Mouse (Mus musculus) embryonic fibroblast, embryonic 13.5 days (primary cell): ENCODE results near the gene Fam178b. TPM values are rescaled to one million over a fixed set of nuclear protein-coding genes. Genes with fewer than 3 reads are reported as not detected.

Experiments
- H3K27ac ChIP-seq: 2 replicates; pipeline ENCODE4 v1.5.1; 2012; ENCODE audit warnings: low read length, control low read depth, inconsistent platforms; ENCODE audit not compliant: insufficient read depth
- H3K4me1 ChIP-seq: 2 replicates; pipeline ENCODE4 v1.6.1; 2011; ENCODE audit warnings: low read length; ENCODE audit not compliant: control insufficient read depth, insufficient read depth
- H3K4me3 ChIP-seq: 2 replicates; pipeline ENCODE4 v1.5.1; 2011; ENCODE audit warnings: mild to moderate bottlenecking, control low read depth, low read length; ENCODE audit not compliant: insufficient read depth
- CTCF ChIP-seq: IDR thresholded peaks from 2 replicates; pipeline ENCODE4 v1.5.1; 2011; ENCODE audit warnings: mild to moderate bottlenecking, control low read depth, low read length, moderate library complexity, borderline replicate concordance; ENCODE audit not compliant: insufficient read depth
- POLR2A ChIP-seq: IDR thresholded peaks from 2 replicates; pipeline ENCODE4 v1.6.1; 2011; ENCODE audit warnings: low read depth, mild to moderate bottlenecking, control low read depth, low read length, moderate library complexity
- polyA plus RNA-seq: library from polyadenylated mRNA; stranded (reverse); fragments of >200 nt; gene quantifications from 2 replicates; pipeline ENCODE4 v1.2.4, GENCODE M21; 2011; ENCODE audit warnings: low read depth; ENCODE audit not compliant: missing spikeins, insufficient read length

The Fam178b gene
- polyA plus RNA-seq, 1 experiment = not detected

DNA sequence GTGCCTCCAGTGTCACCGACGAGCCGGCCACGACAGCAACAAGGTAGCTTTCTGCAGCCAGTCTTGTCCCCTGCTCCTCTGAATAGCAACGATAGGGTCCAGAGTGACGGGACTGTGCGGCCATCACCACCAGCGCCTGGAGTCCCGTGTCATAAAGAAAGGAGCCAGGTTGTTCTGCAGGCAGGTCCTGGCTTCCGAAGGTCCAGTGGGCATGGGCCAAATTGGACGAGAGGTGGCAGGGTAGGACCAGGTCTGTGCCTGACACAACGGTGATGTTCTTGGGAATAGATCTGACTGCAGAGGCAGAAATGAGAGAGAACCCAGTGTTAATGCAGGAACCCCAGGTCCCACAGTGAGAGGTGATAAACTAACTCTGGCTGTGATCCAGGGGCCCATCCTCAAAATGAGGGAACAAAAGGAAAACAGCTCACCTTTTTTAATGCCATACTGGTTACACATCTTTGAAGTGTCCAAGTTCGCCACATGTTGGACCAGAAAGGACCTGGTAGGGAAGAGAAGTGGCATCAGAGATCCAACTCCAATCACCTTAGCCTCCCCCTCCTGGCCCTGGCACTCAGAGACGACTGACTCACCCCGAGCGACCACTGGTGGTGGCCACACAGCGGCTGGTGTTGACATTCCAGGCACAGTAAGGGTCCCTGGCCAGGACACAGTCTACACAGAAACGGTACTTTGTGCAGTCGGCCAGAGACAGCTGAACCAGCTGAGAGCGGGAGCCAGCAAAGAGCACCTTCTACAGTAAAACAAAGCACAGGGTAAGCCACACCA lies 132.7 kb downstream of the Fam178b start:
- no peak overlapping the region for H3K4me3 ChIP-seq
- H3K4me1 ChIP-seq = peaks cover 13% of the 10 kb centered on the region
- no peak overlapping the region for H3K27ac ChIP-seq
- TF ChIP-seq POLR2A (no peak), CTCF (0 out of 2 replicates have a peak, but pooled peaks have one; percentile 1)

DNA sequence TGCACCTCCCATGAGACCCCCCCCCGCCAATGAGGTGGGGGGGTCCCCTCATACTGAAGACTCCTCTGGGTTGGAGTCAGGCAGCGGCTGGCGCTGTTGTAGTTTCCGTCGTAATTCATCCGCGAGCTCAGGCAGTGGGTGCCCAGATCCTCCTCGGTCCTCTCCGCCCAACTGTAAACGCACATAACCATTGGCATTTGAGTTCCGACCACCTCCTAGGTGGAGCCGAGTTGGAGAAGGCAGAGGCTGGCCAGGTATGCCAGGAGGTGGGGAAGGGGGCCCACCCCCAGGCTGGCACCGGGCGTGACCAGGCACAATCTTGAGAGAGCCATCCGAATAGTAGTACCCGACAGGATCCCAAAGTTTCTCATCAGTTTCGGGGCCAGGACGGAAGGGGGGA lies 133.5 kb downstream of the Fam178b start:
- H3K4me1 ChIP-seq = peaks cover 9% of the 10 kb centered on the region; the same call in 1 of the 2 replicates
- no peak overlapping the region for H3K4me3 ChIP-seq
- TF ChIP-seq POLR2A = no peak
- TF ChIP-seq CTCF = no peak
- no peak overlapping the region for H3K27ac ChIP-seq

DNA sequence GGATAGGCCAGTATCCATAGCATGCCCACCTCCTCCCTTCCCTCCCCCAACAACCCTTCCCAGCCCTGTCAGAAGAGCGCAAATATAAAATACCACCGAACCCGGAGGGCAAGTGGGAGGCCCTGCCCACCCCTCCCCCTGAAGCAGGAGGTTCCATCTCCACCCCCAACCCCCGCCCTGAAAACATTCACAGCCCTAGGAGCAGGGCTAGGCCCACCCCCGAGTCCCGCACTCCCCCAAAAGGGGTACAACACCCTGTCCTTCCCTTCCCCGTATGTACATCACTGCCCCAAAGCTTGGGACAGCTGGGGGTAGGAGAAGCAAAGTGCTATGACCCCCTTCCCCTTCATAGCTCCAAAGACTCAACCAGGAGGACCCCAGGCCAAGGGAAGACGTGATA lies 134.2 kb downstream of the Fam178b start:
- Histone ChIP-seq H3K4me3 (no peak overlapping the region), H3K27ac (no peak overlapping the region), H3K4me1 (peaks cover 9% of the 10 kb centered on the region; the same call in 1 of the 2 replicates)
- no peak for TF ChIP-seq CTCF
- TF ChIP-seq POLR2A = no peak

DNA sequence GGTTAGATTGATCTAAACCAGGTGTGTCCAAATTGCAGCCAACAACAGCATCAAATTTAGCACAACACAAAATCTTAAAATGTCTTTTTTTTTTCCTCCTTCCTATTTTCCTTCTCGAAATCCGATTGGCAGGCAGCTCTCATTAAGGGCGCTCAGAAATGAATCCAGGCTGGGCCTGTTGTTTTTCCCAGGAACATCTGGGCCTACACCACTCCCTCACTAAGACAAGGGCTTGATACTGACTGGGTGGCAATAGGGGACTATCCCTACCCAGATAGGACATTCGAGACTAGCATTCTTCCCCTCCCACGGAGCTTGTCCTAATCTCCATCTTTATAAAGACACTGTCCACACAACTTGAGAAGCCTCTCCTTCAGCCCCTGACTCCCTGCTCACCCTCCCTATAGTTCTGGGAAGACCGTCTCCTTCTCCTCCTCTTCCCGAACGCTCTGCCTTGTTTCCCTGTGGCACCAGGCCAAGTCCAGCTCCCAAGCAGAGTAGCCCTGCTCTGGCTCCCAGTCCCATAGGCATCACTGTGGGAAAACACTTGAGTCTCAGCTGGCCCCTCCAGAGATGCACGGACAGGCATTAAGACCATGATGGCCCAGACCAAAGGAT lies 134.9 kb downstream of the Fam178b start:
- Histone ChIP-seq H3K4me1 (peaks cover 9% of the 10 kb centered on the region; the same call in 1 of the 2 replicates), H3K4me3 (no peak overlapping the region), H3K27ac (peak overlapping the region; percentile 36; the same call in 1 of the 2 replicates)
- no peak for TF ChIP-seq CTCF
- no peak for TF ChIP-seq POLR2A

DNA sequence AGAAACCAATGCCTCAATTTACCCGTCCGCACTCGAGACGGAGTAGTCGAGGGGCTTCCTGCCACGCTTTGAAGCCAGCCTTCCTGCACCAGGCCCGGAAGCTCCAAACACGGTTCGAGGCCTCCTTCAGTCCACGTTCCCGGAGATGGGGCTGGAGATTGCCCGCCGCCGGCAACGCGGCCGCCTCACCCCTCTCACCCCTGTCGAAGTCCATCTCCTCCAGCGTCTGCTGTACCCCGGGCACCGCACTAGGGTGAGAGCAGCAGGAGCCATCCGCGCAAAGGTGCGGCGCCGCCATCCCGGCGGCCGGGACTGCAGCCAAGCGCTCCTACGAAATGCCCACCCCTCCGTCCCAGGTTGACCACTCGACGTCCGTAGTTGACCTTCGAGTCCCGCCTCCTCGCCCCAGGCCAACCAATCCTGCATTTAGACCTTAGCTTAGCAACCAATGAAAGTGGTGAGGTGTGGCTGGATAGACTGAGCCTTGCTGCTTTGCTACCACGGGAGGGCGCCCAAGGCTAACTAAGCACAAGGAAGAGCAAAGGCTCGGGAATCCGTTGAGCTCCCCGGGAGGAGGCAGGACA lies 136.0 kb downstream of the Fam178b start, which contains the start of gene Ankrd39:
Gene Ankrd39 (minus strand): TSS at position 558 of the 584 bp plus-strand sequence.
- TF ChIP-seq CTCF (peak; percentile 90), POLR2A (peak; percentile 85)
- peak within 1 kb of the TSS; percentile 64 for H3K4me3 ChIP-seq
- peak within 1 kb of the TSS; percentile 36 for H3K27ac ChIP-seq
- H3K4me1 ChIP-seq = peaks cover 9% of the 10 kb centered on the region; the same call in 1 of the 2 replicates

DNA sequence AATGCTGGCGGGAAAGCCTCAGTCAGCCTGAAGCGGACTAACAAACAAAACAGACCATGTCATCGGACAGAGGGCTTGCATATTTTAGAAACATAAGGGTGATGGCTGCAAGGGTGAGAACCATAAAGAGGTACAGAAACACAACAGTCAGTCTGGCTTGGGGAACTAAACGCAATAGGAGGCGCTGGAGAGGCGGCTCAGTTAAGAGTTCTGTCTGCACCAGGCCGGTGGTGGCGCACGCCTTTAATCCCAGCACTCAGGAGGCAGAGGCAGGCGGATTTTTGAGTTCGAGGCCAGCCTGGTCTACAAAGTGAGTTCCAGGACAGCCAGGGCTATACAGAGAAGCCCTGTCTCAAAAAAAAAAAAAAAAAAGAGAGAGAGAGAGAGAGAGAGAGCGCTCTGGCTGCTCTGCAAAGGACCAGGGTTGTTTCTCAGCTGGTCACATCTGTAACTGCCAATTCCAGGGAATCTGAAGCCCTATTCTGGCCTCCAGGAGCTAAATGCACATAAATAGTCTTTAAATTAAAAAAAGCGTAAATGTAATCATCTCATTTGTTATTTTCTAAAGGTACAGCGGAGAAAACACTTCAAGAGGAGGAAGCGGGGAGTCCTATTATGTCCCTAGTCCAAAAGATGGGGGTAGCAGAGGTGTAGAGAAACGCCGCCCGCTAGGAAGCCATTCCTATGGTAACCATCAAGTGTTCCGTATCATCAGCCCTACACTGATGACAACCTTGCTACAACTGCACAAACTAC lies 137.0 kb downstream of the Fam178b start:
- Histone ChIP-seq H3K27ac (no peak overlapping the region), H3K4me3 (peak overlapping the region; percentile 64), H3K4me1 (peaks cover 9% of the 10 kb centered on the region; the same call in 1 of the 2 replicates)
- TF ChIP-seq POLR2A (no peak), CTCF (no peak)

DNA sequence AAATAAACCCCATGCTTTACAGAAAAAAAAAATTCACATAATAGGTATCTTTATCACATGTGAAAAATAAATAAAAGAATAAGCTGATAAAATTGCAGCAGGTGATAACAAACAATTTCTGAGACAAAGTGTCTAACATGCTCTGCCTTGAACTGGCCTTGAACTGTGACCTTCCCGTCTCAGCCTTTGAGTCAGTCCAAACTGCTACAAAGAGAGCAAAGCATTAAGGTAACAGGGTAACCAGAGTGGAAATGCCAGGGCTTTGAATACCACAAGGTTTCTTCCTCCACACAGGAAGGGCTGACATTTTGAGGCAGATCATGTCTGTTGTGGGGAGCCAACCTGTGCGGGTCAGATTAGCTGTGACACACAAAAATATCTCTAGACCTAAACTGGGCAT lies 137.6 kb downstream of the Fam178b start:
- H3K27ac ChIP-seq = no peak overlapping the region
- no peak overlapping the region for H3K4me3 ChIP-seq
- TF ChIP-seq CTCF (no peak), POLR2A (no peak)
- peaks cover 9% of the 10 kb centered on the region; the same call in 1 of the 2 replicates for H3K4me1 ChIP-seq

DNA sequence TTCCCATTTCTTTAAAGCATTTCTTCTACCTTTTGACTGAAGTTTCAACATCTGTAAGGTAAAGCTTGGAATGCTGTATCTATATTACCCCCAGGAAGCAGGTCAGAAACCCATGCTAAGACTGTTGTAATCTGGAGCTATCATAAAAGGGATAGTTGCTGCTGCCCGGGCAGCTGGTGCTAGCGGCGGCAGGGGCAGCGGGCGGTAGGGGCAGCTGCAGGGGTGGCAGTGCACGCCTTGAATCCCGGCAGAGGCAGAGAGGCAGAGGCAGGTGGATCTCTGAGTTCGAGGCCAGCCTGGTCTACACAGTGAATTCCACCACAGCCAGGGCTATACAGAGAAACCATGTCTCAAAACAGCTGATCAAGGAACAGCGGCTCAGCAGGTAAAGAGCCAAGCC lies 140.1 kb downstream of the Fam178b start:
- Histone ChIP-seq H3K4me3 (no peak overlapping the region), H3K4me1 (0 out of 2 replicates have a peak, but pooled peaks cover 3% of the 10 kb centered on the region), H3K27ac (no peak overlapping the region)
- TF ChIP-seq POLR2A (no peak), CTCF (no peak)

DNA sequence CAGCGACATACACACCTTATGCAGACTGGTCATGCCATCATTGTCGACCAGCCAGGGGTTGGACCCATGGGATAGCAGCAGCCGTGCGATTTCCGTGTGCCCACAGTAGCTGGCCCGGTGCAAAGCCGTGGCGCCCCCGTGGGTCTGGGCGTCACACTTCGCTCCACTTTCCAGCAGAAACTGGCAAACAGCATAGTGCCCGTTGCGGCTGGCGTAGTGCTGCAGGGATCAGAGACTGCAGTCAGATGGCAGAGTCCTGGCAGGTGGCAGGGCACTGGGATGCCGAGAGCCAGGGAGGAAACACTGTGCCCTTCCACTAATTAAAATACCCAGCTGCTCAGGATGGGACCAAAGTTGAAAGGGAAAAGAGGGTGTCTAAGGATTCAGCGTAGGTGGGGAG lies 141.1 kb downstream of the Fam178b start:
- 0 out of 2 replicates have a peak, but pooled peaks cover 3% of the 10 kb centered on the region for H3K4me1 ChIP-seq
- TF ChIP-seq CTCF = no peak
- TF ChIP-seq POLR2A = no peak
- H3K4me3 ChIP-seq = no peak overlapping the region
- no peak overlapping the region for H3K27ac ChIP-seq
